Mouse (Mus musculus) forebrain, embryonic 11.5 days (tissue): ENCODE data around the gene Phldb3. TPM values are rescaled to one million over a fixed set of nuclear protein-coding genes. Genes with fewer than 3 reads are reported as not detected.

Source experiments
- ATAC-seq: fragments of 200-750 bp; cut with Nextera tagmentation; replicated peaks from 2 replicates; pipeline ENCODE4 v1.8.0; 2017; ENCODE audit warnings: moderate TSS enrichment; ENCODE audit not compliant: low FRiP score
- DNase-seq: peaks from one replicate; pipeline ENCODE4 v3.0.0-alpha.2; 2017; ENCODE audit warnings: low spot score
- H3K27ac ChIP-seq: fragments of 300-500 bp; sonication (generic); 2 replicates; pipeline ENCODE4 v1.5.1; 2014; ENCODE audit warnings: low read depth, low read length
- H3K27me3 ChIP-seq: fragments of 300-500 bp; sonication (generic); 2 replicates; pipeline ENCODE4 v1.6.1; 2014; ENCODE audit warnings: mild to moderate bottlenecking, low read length, mixed read lengths; ENCODE audit not compliant: control insufficient read depth, insufficient read depth
- H3K36me3 ChIP-seq: fragments of 300-500 bp; sonication (generic); 2 replicates; pipeline ENCODE4 v1.6.1; 2014; ENCODE audit warnings: mild to moderate bottlenecking, low read length, moderate library complexity, mixed read lengths; ENCODE audit not compliant: control insufficient read depth, insufficient read depth
- H3K4me1 ChIP-seq: fragments of 300-500 bp; sonication (generic); replicated peaks from 2 replicates; pipeline ENCODE4 v1.6.1; 2014; ENCODE audit warnings: low read length, mixed read lengths; ENCODE audit not compliant: control insufficient read depth, insufficient read depth
- H3K4me2 ChIP-seq: fragments of 300-500 bp; sonication (generic); 2 replicates; pipeline ENCODE4 v1.6.1; 2014; ENCODE audit warnings: low read depth, mild to moderate bottlenecking, low read length, moderate library complexity, mixed read lengths; ENCODE audit not compliant: severe bottlenecking
- H3K4me3 ChIP-seq: fragments of 300-500 bp; sonication (generic); 2 replicates; pipeline ENCODE4 v1.5.1; 2014; ENCODE audit warnings: low read depth, low read length
- H3K9ac ChIP-seq: fragments of 300-500 bp; sonication (generic); 2 replicates; pipeline ENCODE4 v1.6.1; 2014; ENCODE audit warnings: low read length
- H3K9me3 ChIP-seq: fragments of 300-500 bp; sonication (generic); 2 replicates; pipeline ENCODE4 v1.6.1; 2016; ENCODE audit warnings: low read length, mixed read lengths; ENCODE audit not compliant: control insufficient read depth
- WGBS: fragments of 180-500 bp; shearing (Covaris S2); extraction: QIAGEN DNeasy Blood & Tissue Kit; methylation state at CpG from one replicate; pipeline ENCODE4 v1.1.7; 2014; 5-methylcytosine and 5-hydroxymethylcytosine counted together
- polyA plus RNA-seq: library from polyadenylated mRNA; unstranded; fragments of >200 nt; fragmentation: Nextera tagmentation; extraction: Ambion mirVana; gene quantifications from 2 replicates; pipeline ENCODE4 v1.2.1, GENCODE M21; 2014

Phldb3 gene
- polyA plus RNA-seq, 1 experiment from 2014 or later: not detected

GRCm38 (mm10) chr7:24644996-24645395, 34.4 kb downstream of the Phldb3 start:
- H3K4me3 ChIP-seq: no peak overlapping the region
- WGBS: 81% methylated on average over 7 of the region's 7 CpGs
- H3K27me3 ChIP-seq: peaks cover 3% of the 10 kb centered on the region

GRCm38 (mm10) chr7:24646486-24646885, 35.9 kb downstream of the Phldb3 start:
- Histone ChIP-seq H3K4me1 (no peaks in the 10 kb centered on the region), H3K36me3 (no peaks in the 10 kb centered on the region), H3K27ac (no peak overlapping the region), H3K27me3 (no peaks in the 10 kb centered on the region), H3K4me3 (no peak overlapping the region), H3K4me2 (no peak overlapping the region), H3K9me3 (no peaks in the 10 kb centered on the region), H3K9ac (no peak overlapping the region)
- DNase-seq (no peak), ATAC-seq (no peak)
- 82% methylated on average over 7 of the region's 7 CpGs for WGBS

More at GRCm38 (mm10) chr7:24644996-24645395, 34.4 kb downstream of the Phldb3 start:
- Histone ChIP-seq H3K4me1 (no peaks in the 10 kb centered on the region), H3K9ac (no peak overlapping the region), H3K36me3 (no peaks in the 10 kb centered on the region), H3K4me2 (no peak overlapping the region), H3K9me3 (no peaks in the 10 kb centered on the region), H3K27ac (no peak overlapping the region)
- DNase-seq: no peak
- ATAC-seq: no peak

GRCm38 (mm10) chr7:24653681-24654080, 43.1 kb downstream of the Phldb3 start:
- Histone ChIP-seq H3K4me2 (no peak overlapping the region), H3K9me3 (no peaks in the 10 kb centered on the region)
- 26% methylated on average over 7 of the region's 7 CpGs for WGBS

GRCm38 (mm10) chr7:24659737-24660357, 49.3 kb downstream of the Phldb3 start:
- Histone ChIP-seq H3K9me3 (no peaks in the 10 kb centered on the region; the same call in 1 of the 2 replicates), H3K4me3 (no peak overlapping the region), H3K9ac (no peak overlapping the region), H3K27me3 (no peaks in the 10 kb centered on the region), H3K4me2 (no peak overlapping the region), H3K36me3 (no peaks in the 10 kb centered on the region), H3K27ac (no peak overlapping the region), H3K4me1 (no peaks in the 10 kb centered on the region)
- WGBS: 82% methylated on average over 12 of the region's 12 CpGs
- DNase-seq (no peak), ATAC-seq (no peak)

More at GRCm38 (mm10) chr7:24653681-24654080, 43.1 kb downstream of the Phldb3 start:
- Histone ChIP-seq H3K36me3 (no peaks in the 10 kb centered on the region), H3K9ac (no peak overlapping the region), H3K27me3 (no peaks in the 10 kb centered on the region), H3K4me3 (no peak overlapping the region), H3K4me1 (no peaks in the 10 kb centered on the region), H3K27ac (no peak overlapping the region)
- DNase-seq: peak; percentile 81
- no peak for ATAC-seq

- Histone ChIP-seq H3K27ac (no peak overlapping the region), H3K4me1 (no peaks in the 10 kb centered on the region), H3K27me3 (no peaks in the 10 kb centered on the region), H3K4me2 (no peak overlapping the region), H3K4me3 (no peak overlapping the region), H3K9me3 (no peaks in the 10 kb centered on the region; the same call in 1 of the 2 replicates), H3K36me3 (no peaks in the 10 kb centered on the region), H3K9ac (no peak overlapping the region)
- no peak for ATAC-seq
- 79% methylated on average over 17 of the region's 17 CpGs for WGBS
- no peak for DNase-seq
Measured at GRCm38 (mm10) chr7:24661118-24661904, 50.7 kb downstream of the Phldb3 start.

GRCm38 (mm10) chr7:24662575-24662974, 52.0 kb downstream of the Phldb3 start:
- Histone ChIP-seq H3K27ac (no peak overlapping the region), H3K36me3 (no peaks in the 10 kb centered on the region), H3K9ac (no peak overlapping the region), H3K4me1 (no peaks in the 10 kb centered on the region), H3K4me3 (no peak overlapping the region), H3K4me2 (no peak overlapping the region), H3K27me3 (no peaks in the 10 kb centered on the region), H3K9me3 (no peaks in the 10 kb centered on the region; the same call in 1 of the 2 replicates)
- peak; percentile 89 for DNase-seq
- ATAC-seq: 0 out of 2 replicates have a peak, but pooled peaks have one; percentile 30
- WGBS: 14% methylated on average over 8 of the region's 8 CpGs

GRCm38 (mm10) chr7:24664301-24664700, 53.7 kb downstream of the Phldb3 start:
- no peaks in the 10 kb centered on the region for H3K9me3 ChIP-seq
- no peak overlapping the region for H3K4me2 ChIP-seq
- DNase-seq (no peak), ATAC-seq (no peak)
- H3K4me1 ChIP-seq: no peaks in the 10 kb centered on the region
- H3K4me3 ChIP-seq: no peak overlapping the region
- WGBS: 32% methylated on average over 8 of the region's 8 CpGs
- H3K36me3 ChIP-seq: no peaks in the 10 kb centered on the region
- H3K9ac ChIP-seq: no peak overlapping the region
- H3K27me3 ChIP-seq: no peaks in the 10 kb centered on the region
- H3K27ac ChIP-seq: no peak overlapping the region

GRCm38 (mm10) chr7:24664959-24665358, 54.4 kb downstream of the Phldb3 start:
- Histone ChIP-seq H3K4me3 (no peak overlapping the region), H3K36me3 (no peaks in the 10 kb centered on the region), H3K9me3 (no peaks in the 10 kb centered on the region), H3K9ac (no peak overlapping the region), H3K4me1 (no peaks in the 10 kb centered on the region), H3K4me2 (no peak overlapping the region), H3K27ac (no peak overlapping the region), H3K27me3 (no peaks in the 10 kb centered on the region)
- DNase-seq: no peak
- 80% methylated on average over 9 of the region's 9 CpGs for WGBS
- no peak for ATAC-seq
